Mouse (Mus musculus) heart, embryonic 12.5 days (tissue): Measurements from ENCODE around the gene Kif1a. TPM values are rescaled to one million over a fixed set of nuclear protein-coding genes. Genes with fewer than 3 reads are reported as not detected.

Experiments
- ATAC-seq: fragments of 200-750 bp; cut with Nextera tagmentation; 2 replicates; pipeline ENCODE4 v1.8.0; 2017; ENCODE audit warnings: moderate TSS enrichment, moderate library complexity; ENCODE audit not compliant: insufficient number of reproducible peaks, low FRiP score
- H3K27ac ChIP-seq: fragments of 300-500 bp; sonication (generic); 2 replicates; pipeline ENCODE4 v1.5.1; 2016; ENCODE audit warnings: mild to moderate bottlenecking, moderate library complexity; ENCODE audit not compliant: poor library complexity, severe bottlenecking
- H3K27me3 ChIP-seq: fragments of 300-500 bp; sonication (generic); replicated peaks from 2 replicates; pipeline ENCODE4 v1.6.1; 2016; ENCODE audit warnings: mild to moderate bottlenecking, moderate library complexity
- H3K36me3 ChIP-seq: fragments of 300-500 bp; sonication (generic); 2 replicates; pipeline ENCODE4 v1.6.1; 2016; ENCODE audit warnings: mild to moderate bottlenecking, moderate library complexity
- H3K4me1 ChIP-seq: fragments of 300-500 bp; sonication (generic); replicated peaks from 2 replicates; pipeline ENCODE4 v1.6.1; 2016; ENCODE audit warnings: mild to moderate bottlenecking
- H3K4me2 ChIP-seq: fragments of 300-500 bp; sonication (generic); 2 replicates; pipeline ENCODE4 v1.6.1; 2016; ENCODE audit warnings: mild to moderate bottlenecking, moderate library complexity
- H3K4me3 ChIP-seq: fragments of 300-500 bp; sonication (generic); 2 replicates; pipeline ENCODE4 v1.5.1; 2016; ENCODE audit warnings: mild to moderate bottlenecking
- H3K9ac ChIP-seq: fragments of 300-500 bp; sonication (generic); 2 replicates; pipeline ENCODE4 v1.6.1; 2016; ENCODE audit warnings: mild to moderate bottlenecking, moderate library complexity
- H3K9me3 ChIP-seq: fragments of 300-500 bp; sonication (generic); replicated peaks from 2 replicates; pipeline ENCODE4 v1.6.1; 2016; ENCODE audit warnings: mild to moderate bottlenecking, moderate library complexity
- WGBS: fragments of 180-500 bp; shearing (Covaris S2); methylation state at CpG from one replicate; pipeline ENCODE4 v1.1.7; 2016; 5-methylcytosine and 5-hydroxymethylcytosine counted together
- polyA plus RNA-seq: library from polyadenylated mRNA; unstranded; fragments of >200 nt; fragmentation: Nextera tagmentation; extraction: Ambion mirVana; gene quantifications from 2 replicates; pipeline ENCODE4 v1.2.1, GENCODE M21; 2016

The Kif1a gene
- polyA plus RNA-seq, 1 experiment from 2014 or later: 7.7 TPM

- Histone ChIP-seq H3K9me3 (no peaks in the 10 kb centered on the region), H3K36me3 (no peaks in the 10 kb centered on the region), H3K27me3 (peaks cover 29% of the 10 kb centered on the region), H3K27ac (no peak overlapping the region), H3K4me3 (no peak overlapping the region), H3K4me1 (no peaks in the 10 kb centered on the region), H3K9ac (no peak overlapping the region), H3K4me2 (no peak overlapping the region)
- WGBS: 84% methylated on average over 10 of the region's 10 CpGs
- no peak for ATAC-seq
Measured at GRCm38 (mm10) chr1:93018716-93019115, 83.0 kb downstream of the Kif1a start.

DNA sequence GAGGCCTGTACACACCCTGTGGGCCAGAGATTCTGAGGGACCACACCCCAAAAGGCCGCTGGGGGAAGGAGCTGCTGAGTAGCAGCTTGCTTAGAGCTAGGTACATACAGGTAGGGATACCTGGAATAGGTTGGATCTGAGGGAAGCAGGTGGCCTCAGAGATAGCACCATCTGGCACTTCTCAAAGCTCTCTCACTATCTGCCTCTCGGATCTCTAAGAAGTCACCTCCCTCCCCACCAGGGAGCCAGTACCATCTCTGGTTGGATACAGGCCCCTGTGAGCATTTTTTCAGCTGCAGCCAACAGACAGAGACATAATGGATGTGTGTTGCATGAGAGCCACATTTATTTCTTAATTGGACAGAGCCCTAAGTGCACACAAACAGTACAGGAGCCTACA, 86.6 kb downstream of the Kif1a start:
- ATAC-seq: no peak
- H3K9ac ChIP-seq: no peak overlapping the region
- no peak overlapping the region for H3K4me2 ChIP-seq
- H3K27ac ChIP-seq: no peak overlapping the region
- H3K4me1 ChIP-seq: no peaks in the 10 kb centered on the region
- H3K36me3 ChIP-seq: no peaks in the 10 kb centered on the region
- H3K27me3 ChIP-seq: 0 out of 2 replicates have a peak, but pooled peaks cover 8% of the 10 kb centered on the region
- H3K9me3 ChIP-seq: no peaks in the 10 kb centered on the region
- 40% methylated on average over 2 of the region's 2 CpGs for WGBS
- H3K4me3 ChIP-seq: no peak overlapping the region

GRCm38 (mm10) chr1:93014460-93014859, 87.3 kb downstream of the Kif1a start:
- H3K27me3 ChIP-seq: 0 out of 2 replicates have a peak, but pooled peaks cover 5% of the 10 kb centered on the region
- peaks cover 3% of the 10 kb centered on the region for H3K4me1 ChIP-seq
- no peak overlapping the region for H3K9ac ChIP-seq
- no peaks in the 10 kb centered on the region for H3K36me3 ChIP-seq
- no peak overlapping the region for H3K4me2 ChIP-seq
- no peaks in the 10 kb centered on the region for H3K9me3 ChIP-seq
- no peak overlapping the region for H3K4me3 ChIP-seq
- no peak overlapping the region for H3K27ac ChIP-seq
- ATAC-seq: peak; percentile 56; the same call in 1 of the 2 replicates

DNA sequence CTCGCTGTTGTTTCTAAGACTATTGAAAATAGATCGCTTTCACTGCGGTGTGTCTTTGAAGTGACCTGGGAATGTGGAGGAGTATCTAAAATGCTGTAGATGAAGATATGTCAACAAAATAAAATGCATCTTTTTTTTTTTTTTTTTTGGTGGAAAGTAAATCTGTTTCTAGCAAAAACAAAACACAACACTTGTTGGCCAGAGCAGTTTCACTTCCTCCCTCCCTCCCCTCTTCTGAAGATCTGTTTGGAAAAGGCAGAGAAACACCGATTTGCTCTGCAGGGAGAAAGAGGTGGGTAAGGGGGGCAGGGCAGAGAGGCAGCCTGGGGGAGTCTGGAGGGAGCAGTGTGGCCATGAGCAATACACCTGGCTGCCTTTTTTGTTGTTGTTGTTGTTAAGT, 88.4 kb downstream of the Kif1a start:
- 76% methylated on average over 4 of the region's 4 CpGs for WGBS
- ATAC-seq: no peak
- H3K27ac ChIP-seq: no peak overlapping the region
- peaks cover 5% of the 10 kb centered on the region; the same call in 1 of the 2 replicates for H3K27me3 ChIP-seq
- H3K9me3 ChIP-seq: no peaks in the 10 kb centered on the region
- peaks cover 10% of the 10 kb centered on the region for H3K4me1 ChIP-seq
- no peak overlapping the region for H3K4me3 ChIP-seq
- H3K36me3 ChIP-seq: no peaks in the 10 kb centered on the region
- no peak overlapping the region for H3K4me2 ChIP-seq
- H3K9ac ChIP-seq: no peak overlapping the region

DNA sequence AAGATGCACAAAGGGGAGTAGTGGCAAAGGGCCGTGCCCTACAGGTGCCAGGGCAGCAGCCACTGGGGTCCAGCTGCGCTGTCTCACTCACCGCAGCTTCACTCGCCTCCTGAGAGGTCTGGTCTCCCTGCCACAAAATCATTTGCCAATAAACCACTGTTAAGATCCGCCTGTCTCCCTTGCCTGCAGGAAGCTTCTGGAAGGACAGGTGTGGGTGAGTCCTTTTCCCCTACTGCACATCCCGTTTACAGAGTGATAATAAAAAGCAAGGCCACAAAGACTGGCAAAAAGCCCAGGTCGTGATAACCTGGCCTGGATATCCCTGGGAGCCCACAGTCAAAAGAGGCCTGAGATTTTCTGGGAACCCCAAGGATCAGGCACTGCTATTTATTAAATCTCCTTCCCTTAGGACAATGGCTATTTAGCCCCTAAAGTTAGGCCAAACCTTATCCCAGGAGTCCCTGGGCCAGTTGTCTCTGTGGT, 89.6 kb downstream of the Kif1a start:
- WGBS: 63% methylated on average over 7 of the region's 7 CpGs
- no peaks in the 10 kb centered on the region for H3K36me3 ChIP-seq
- peaks cover 10% of the 10 kb centered on the region for H3K4me1 ChIP-seq
- peaks cover 13% of the 10 kb centered on the region; the same call in 1 of the 2 replicates for H3K27me3 ChIP-seq
- H3K9ac ChIP-seq: no peak overlapping the region
- no peaks in the 10 kb centered on the region for H3K9me3 ChIP-seq
- H3K4me2 ChIP-seq: no peak overlapping the region
- H3K27ac ChIP-seq: no peak overlapping the region
- ATAC-seq: no peak
- H3K4me3 ChIP-seq: no peak overlapping the region

DNA sequence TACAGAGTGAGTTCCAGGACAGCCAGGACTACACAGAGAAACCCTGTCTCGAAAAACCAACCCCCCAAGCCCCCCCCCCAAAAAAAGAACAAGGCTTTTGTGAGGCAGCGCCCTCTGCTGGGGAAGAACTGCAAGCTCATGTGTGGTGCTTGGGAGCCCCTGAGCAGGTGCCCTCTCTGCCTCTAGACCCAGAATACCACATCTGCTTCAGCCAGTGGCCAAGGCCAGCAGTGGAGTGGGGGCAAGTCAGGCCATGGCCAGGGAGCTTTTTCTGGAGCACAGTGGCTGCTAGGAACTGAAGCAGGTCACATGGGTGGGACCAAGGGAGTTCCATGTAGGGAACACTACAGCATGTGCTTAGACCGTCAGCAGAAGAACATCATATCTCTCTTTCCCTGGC, 91.0 kb downstream of the Kif1a start:
- 30% methylated on average over 3 of the region's 3 CpGs for WGBS
- no peak for ATAC-seq
- H3K4me1 ChIP-seq: peaks cover 10% of the 10 kb centered on the region

GRCm38 (mm10) chr1:93009196-93009595, 92.6 kb downstream of the Kif1a start:
- H3K4me2 ChIP-seq: no peak overlapping the region
- WGBS: 24% methylated on average over 4 of the region's 4 CpGs

More for the DNA sequence above, 91.0 kb downstream of the Kif1a start:
- Histone ChIP-seq H3K27me3 (peaks cover 13% of the 10 kb centered on the region; the same call in 1 of the 2 replicates), H3K36me3 (no peaks in the 10 kb centered on the region), H3K9me3 (no peaks in the 10 kb centered on the region), H3K4me3 (no peak overlapping the region), H3K9ac (no peak overlapping the region), H3K27ac (no peak overlapping the region), H3K4me2 (no peak overlapping the region)

DNA sequence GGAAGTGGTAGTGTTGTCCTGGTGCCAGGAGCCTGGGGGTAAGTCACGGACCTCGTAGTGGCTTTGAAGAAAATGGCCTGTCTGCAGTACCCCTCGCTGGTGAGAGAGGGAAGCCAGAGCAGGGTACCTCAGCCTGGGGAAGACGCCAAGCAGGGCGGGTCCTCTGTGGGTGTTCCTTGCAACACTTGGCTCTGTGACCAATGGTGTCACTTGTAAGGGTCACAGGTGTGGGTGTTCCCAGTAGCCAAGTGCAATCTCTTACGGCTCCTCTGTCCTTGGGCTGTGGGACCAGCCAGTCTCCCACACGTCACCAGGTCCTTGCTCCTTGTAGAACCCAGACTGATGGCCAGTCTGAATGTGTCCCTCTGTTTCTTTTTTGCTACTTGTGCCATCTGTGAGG, 95.7 kb downstream of the Kif1a start, which contains the start of gene Aqp12:
Gene Aqp12 (plus strand): TSS at position 274 of the 400 bp plus-strand sequence.
- peaks cover 12% of the 10 kb centered on the region for H3K9me3 ChIP-seq
- no peaks in the 10 kb centered on the region for H3K36me3 ChIP-seq
- no peak within 1 kb of the TSS for H3K4me3 ChIP-seq
- H3K4me1 ChIP-seq: peaks cover 10% of the 10 kb centered on the region
- H3K4me2 ChIP-seq: no peak within 1 kb of the TSS
- no peak for ATAC-seq
- no peak within 1 kb of the TSS for H3K9ac ChIP-seq
- 64% methylated on average over 7 of the region's 7 CpGs for WGBS
- no peak within 1 kb of the TSS for H3K27ac ChIP-seq
- H3K27me3 ChIP-seq: peaks cover 8% of the 10 kb centered on the region; the same call in 1 of the 2 replicates

More at GRCm38 (mm10) chr1:93009196-93009595, 92.6 kb downstream of the Kif1a start:
- no peaks in the 10 kb centered on the region for H3K36me3 ChIP-seq
- H3K27ac ChIP-seq: no peak overlapping the region
- peak; percentile 48; the same call in 1 of the 2 replicates for ATAC-seq
- H3K4me3 ChIP-seq: no peak overlapping the region
- no peaks in the 10 kb centered on the region for H3K9me3 ChIP-seq
- H3K4me1 ChIP-seq: peaks cover 10% of the 10 kb centered on the region
- H3K27me3 ChIP-seq: peaks cover 13% of the 10 kb centered on the region; the same call in 1 of the 2 replicates
- no peak overlapping the region for H3K9ac ChIP-seq

GRCm38 (mm10) chr1:92992880-92993279, 108.9 kb downstream of the Kif1a start:
- ATAC-seq: no peak
- Histone ChIP-seq H3K27ac (no peak overlapping the region), H3K9ac (no peak overlapping the region), H3K4me3 (no peak overlapping the region), H3K4me1 (no peaks in the 10 kb centered on the region), H3K27me3 (peaks cover 18% of the 10 kb centered on the region; the same call in 1 of the 2 replicates), H3K36me3 (no peaks in the 10 kb centered on the region), H3K9me3 (no peaks in the 10 kb centered on the region), H3K4me2 (no peak overlapping the region)
- WGBS: 67% methylated on average over 2 of the region's 2 CpGs

DNA sequence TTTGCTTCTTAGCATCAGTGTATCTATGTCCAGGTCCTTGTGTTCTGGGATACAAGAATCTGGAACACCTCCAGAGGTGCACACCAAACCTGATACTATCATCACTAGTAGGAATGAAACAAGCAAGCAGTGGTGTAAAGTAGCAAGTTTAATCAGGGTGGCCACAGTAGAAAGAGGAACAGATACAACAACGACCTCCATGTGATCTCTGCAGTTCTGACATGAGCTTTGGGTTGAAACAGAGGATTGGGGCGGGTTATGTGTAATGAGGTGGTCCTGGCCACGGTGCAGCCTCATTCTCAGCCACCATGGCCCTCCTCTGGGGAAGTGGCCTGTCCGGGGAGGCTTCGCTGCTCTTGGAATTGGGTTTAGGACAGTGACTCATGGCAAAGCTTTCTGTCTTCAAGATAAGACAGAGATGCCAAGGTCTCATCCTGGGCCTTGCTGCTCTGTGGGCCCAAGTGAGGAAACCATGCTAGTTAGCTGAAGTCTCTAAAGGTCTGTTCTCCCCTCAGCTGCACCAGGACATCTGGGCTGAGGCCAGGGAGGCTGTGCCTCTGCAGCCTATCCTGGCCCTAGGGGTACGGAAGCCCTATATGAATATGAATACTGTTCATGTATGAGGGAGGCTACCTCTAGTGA, 109.4 kb downstream of the Kif1a start:
- ATAC-seq: no peak
- 77% methylated on average over 6 of the region's 6 CpGs for WGBS
- H3K4me3 ChIP-seq: no peak overlapping the region

DNA sequence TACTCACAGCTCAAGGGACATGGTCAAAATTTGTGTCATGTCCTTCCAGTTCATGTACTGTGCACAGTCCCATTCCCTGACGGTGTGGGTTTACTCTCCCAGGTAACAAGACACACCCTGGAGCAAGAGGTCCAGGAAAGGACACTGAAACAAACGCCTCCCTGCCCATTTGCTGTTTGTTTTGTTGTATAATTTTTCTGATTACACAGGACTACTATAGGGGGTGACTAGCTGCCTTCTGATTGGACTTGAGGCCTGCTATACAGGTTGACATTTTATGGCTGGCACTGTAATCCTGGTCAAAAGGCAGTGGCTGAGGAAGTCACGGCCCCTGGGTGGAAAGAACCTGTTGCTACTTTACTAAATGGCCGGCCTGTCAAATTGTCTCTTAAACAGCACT, 111.9 kb downstream of the Kif1a start:
- Histone ChIP-seq H3K9ac (no peak overlapping the region), H3K4me2 (no peak overlapping the region), H3K4me1 (no peaks in the 10 kb centered on the region), H3K27ac (no peak overlapping the region), H3K27me3 (peaks cover 18% of the 10 kb centered on the region; the same call in 1 of the 2 replicates), H3K36me3 (no peaks in the 10 kb centered on the region), H3K4me3 (no peak overlapping the region), H3K9me3 (no peaks in the 10 kb centered on the region)
- 59% methylated on average over 4 of the region's 4 CpGs for WGBS
- no peak for ATAC-seq

More for the DNA sequence above, 109.4 kb downstream of the Kif1a start:
- H3K9ac ChIP-seq: no peak overlapping the region
- no peaks in the 10 kb centered on the region for H3K4me1 ChIP-seq
- H3K36me3 ChIP-seq: no peaks in the 10 kb centered on the region
- H3K27ac ChIP-seq: no peak overlapping the region
- H3K9me3 ChIP-seq: no peaks in the 10 kb centered on the region
- H3K27me3 ChIP-seq: peaks cover 18% of the 10 kb centered on the region; the same call in 1 of the 2 replicates
- H3K4me2 ChIP-seq: no peak overlapping the region
